Mouse (Mus musculus): ENCODE measurements around the gene Rgs13. TPM values are rescaled to one million over a fixed set of nuclear protein-coding genes. Genes with fewer than 3 reads are reported as not detected.

Gene Rgs13
- polyA plus RNA-seq, 1 experiment from 2014 or later: not detected

Other genes starting within 250 kb of the Rgs13 start
- 9.8 and 11.3 TPM in 2 replicates for gene Rgs2, start 173.2 kb downstream of the Rgs13 start, polyA plus RNA-seq (2016; fragmentation: Nextera tagmentation; extraction: Ambion mirVana)
- 0.16 and 1.2 TPM in 2 replicates for gene Rgs1, start 71.9 kb upstream of the Rgs13 start, polyA plus RNA-seq (2016; fragmentation: Nextera tagmentation; extraction: Ambion mirVana)